8 mouse cellular contexts compared by ENCODE assay signal in the genomic region with DNA sequence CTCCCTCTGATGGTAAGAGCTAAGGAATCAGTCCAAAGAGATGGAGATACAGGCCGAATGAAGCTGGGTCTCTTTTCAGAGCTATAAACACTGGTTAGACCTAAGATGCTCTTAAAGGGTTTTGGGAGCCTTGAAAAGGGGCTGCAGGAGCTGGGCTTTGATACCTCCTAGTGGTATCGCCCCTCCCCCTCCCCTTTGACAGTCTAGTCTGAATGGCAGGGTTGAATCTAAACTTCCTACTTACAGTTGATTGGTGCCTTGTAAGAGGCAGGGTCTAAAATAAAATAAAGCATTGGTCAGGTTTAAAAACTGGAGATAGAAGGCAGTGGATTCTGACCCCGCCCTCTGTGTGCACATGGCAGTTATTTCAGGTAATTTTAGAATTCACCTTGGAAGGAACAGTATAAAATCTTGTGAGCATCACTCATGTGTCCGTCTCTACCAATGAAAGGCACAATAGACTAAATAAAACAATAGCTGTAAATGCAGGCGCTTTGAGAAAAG. TPM values are rescaled to one million over a fixed set of nuclear protein-coding genes. Genes with fewer than 3 reads are reported as not detected.
DNase-seq lines count a peak whose midpoint lies in the region; ATAC-seq and TF ChIP-seq lines count a peak whose summit lies in the region.

No protein-coding gene starts in this region.

- peak overlapping the region; percentile 94 for H3K4me2 ChIP-seq in lung, embryonic 14.5 days
- H3K4me2 ChIP-seq in embryonic facial prominence, embryonic 11.5 days (ENCODE audit: low read depth, low read length) = peak overlapping the region; percentile 86
- H3K4me2 ChIP-seq in liver, postnatal 0 days (ENCODE audit: low read depth, low read length) = peak overlapping the region; percentile 86

- peaks cover 5% of the 10 kb centered on the region for H3K4me1 ChIP-seq in lung, embryonic 14.5 days (ENCODE audit: insufficient read depth)
- H3K4me1 ChIP-seq in embryonic facial prominence, embryonic 11.5 days (ENCODE audit: control insufficient read depth, insufficient read depth, low read length) = no peaks in the 10 kb centered on the region; the same call in 1 of the 2 replicates
- peaks cover 59% of the 10 kb centered on the region for H3K4me1 ChIP-seq in liver, postnatal 0 days (ENCODE audit: insufficient read depth)

- ATAC-seq in lung, embryonic 14.5 days (ENCODE audit: insufficient read depth) = peak; percentile 73
- ATAC-seq in embryonic facial prominence, embryonic 11.5 days (replicated peaks; ENCODE audit: insufficient number of reproducible peaks, low FRiP score, low TSS enrichment, low read depth) = peak; percentile 32
- ATAC-seq in liver, postnatal 0 days = peak; percentile 9; the same call in 1 of the 2 replicates

- WGBS in lung, embryonic 14.5 days = 17% methylated on average over 5 of the region's 5 CpGs
- WGBS in embryonic facial prominence, embryonic 11.5 days = 7% methylated on average over 5 of the region's 5 CpGs
- 14% methylated on average over 5 of the region's 5 CpGs for WGBS in liver, postnatal 0 days (ENCODE audit: insufficient replicate concordance)

- TF ChIP-seq CTCF in lung, embryonic 14.5 days (IDR thresholded peaks at IDR 0.05; ENCODE audit: low read depth) = no peak
- TF ChIP-seq CTCF in liver, postnatal 0 days (IDR thresholded peaks at IDR 0.05; ENCODE audit: low read depth) = no peak

- H3K9ac ChIP-seq in lung, embryonic 14.5 days = peak overlapping the region; percentile 75
- peak overlapping the region; percentile 71 for H3K9ac ChIP-seq in embryonic facial prominence, embryonic 11.5 days (replicated peaks; ENCODE audit: low read length)
- peak overlapping the region; percentile 75 for H3K9ac ChIP-seq in liver, postnatal 0 days (replicated peaks)

- DNase-seq in lung, embryonic 14.5 days = peak; percentile 50
- no peak for DNase-seq in lung, postnatal 4 days
- peak; percentile 84 for DNase-seq in R1 (ENCODE audit: low read depth, low spot score)
- peak; percentile 78 for DNase-seq in embryonic facial prominence, embryonic 11.5 days (ENCODE audit: low spot score)
- peak; percentile 83 for DNase-seq in induced T-regulatory cell, adult 2 months (ENCODE audit: low read depth)
- DNase-seq in liver, postnatal 0 days = peak; percentile 57
- DNase-seq in splenic B cell, adult 2 months (ENCODE audit: low read depth, low spot score) = peak; percentile 52
- no peak for DNase-seq in yolk sac, embryonic 10.5 days (ENCODE audit: low spot score)

- H3K36me3 ChIP-seq in lung, embryonic 14.5 days (ENCODE audit: insufficient read depth) = no peaks in the 10 kb centered on the region
- no peaks in the 10 kb centered on the region for H3K36me3 ChIP-seq in embryonic facial prominence, embryonic 11.5 days (replicated peaks; ENCODE audit: control insufficient read depth, insufficient read depth, low read depth, low read length)
- H3K36me3 ChIP-seq in liver, postnatal 0 days (replicated peaks; ENCODE audit: insufficient read depth, low read length) = 0 out of 2 replicates have a peak, but pooled peaks cover 2% of the 10 kb centered on the region
- no peaks in the 10 kb centered on the region for H3K36me3 ChIP-seq in splenic B cell, adult 2 months (ENCODE audit: control insufficient read depth, insufficient read depth, low read length, poor library complexity, severe bottlenecking)

- H3K27ac ChIP-seq in lung, embryonic 14.5 days (ENCODE audit: low read depth) = peak overlapping the region; percentile 95
- H3K27ac ChIP-seq in embryonic facial prominence, embryonic 11.5 days (replicated peaks; ENCODE audit: low read depth, low read length) = no peak overlapping the region
- H3K27ac ChIP-seq in liver, postnatal 0 days (ENCODE audit: low read depth) = peak overlapping the region; percentile 92

- TF ChIP-seq EP300 in liver, postnatal 0 days (IDR thresholded peaks at IDR 0.05; ENCODE audit: low read depth) = no peak

- H3K4me3 ChIP-seq in lung, embryonic 14.5 days (ENCODE audit: low read depth, low read length) = peak overlapping the region; percentile 68
- peak overlapping the region; percentile 49 for H3K4me3 ChIP-seq in embryonic facial prominence, embryonic 11.5 days (ENCODE audit: low read depth, low read length)
- peak overlapping the region; percentile 67 for H3K4me3 ChIP-seq in liver, postnatal 0 days (ENCODE audit: low read depth, low read length)

- no peaks in the 10 kb centered on the region for H3K27me3 ChIP-seq in lung, embryonic 14.5 days (ENCODE audit: insufficient read depth, low read length)
- no peaks in the 10 kb centered on the region for H3K27me3 ChIP-seq in embryonic facial prominence, embryonic 11.5 days (ENCODE audit: control insufficient read depth, insufficient read depth, low read length)
- H3K27me3 ChIP-seq in liver, postnatal 0 days (ENCODE audit: insufficient read depth, low read length) = no peaks in the 10 kb centered on the region
- H3K27me3 ChIP-seq in splenic B cell, adult 2 months (ENCODE audit: control insufficient read depth, insufficient read depth, low read length, poor library complexity, severe bottlenecking) = no peaks in the 10 kb centered on the region

- H3K9me3 ChIP-seq in lung, embryonic 14.5 days (ENCODE audit: low read depth, low read length) = no peaks in the 10 kb centered on the region
- no peaks in the 10 kb centered on the region for H3K9me3 ChIP-seq in embryonic facial prominence, embryonic 11.5 days (replicated peaks; ENCODE audit: control insufficient read depth, low read length)
- no peaks in the 10 kb centered on the region for H3K9me3 ChIP-seq in liver, postnatal 0 days (ENCODE audit: low read length)

RNA-seq across cellular contexts. Expression of a gene that starts 2.8 kb away (rescaled TPM):
- 60.1 and 69.3 TPM in 2 replicates for polyA plus RNA-seq in lung, embryonic 14.5 days (2014; fragmentation: Nextera tagmentation; extraction: Ambion mirVana)
- polyA plus RNA-seq in embryonic facial prominence, embryonic 11.5 days (2014; fragmentation: Nextera tagmentation; extraction: Ambion mirVana) = 30.0 and 30.6 TPM in 2 replicates
- polyA plus RNA-seq in liver, postnatal 0 days (2015; fragmentation: Nextera tagmentation; extraction: Ambion mirVana) = 397 and 414 TPM in 2 replicates

RNA-seq across cellular contexts. Expression of a gene that starts 13.5 kb away (rescaled TPM):
- polyA plus RNA-seq in lung, embryonic 14.5 days (2014; fragmentation: Nextera tagmentation; extraction: Ambion mirVana) = not detected in 2 replicates
- not detected in 2 replicates for polyA plus RNA-seq in embryonic facial prominence, embryonic 11.5 days (2014; fragmentation: Nextera tagmentation; extraction: Ambion mirVana)
- 0.02 TPM in 1 of 2 replicates, not detected in the other for polyA plus RNA-seq in liver, postnatal 0 days (2015; fragmentation: Nextera tagmentation; extraction: Ambion mirVana)

Comparison
In these comparisons a context has a peak if more than half of its experiments do, and no peak if none do; other contexts are left out.
1. DNase-seq: peak in lung, embryonic 14.5 days (single experiment), R1 (single experiment), embryonic facial prominence, embryonic 11.5 days (single experiment), induced T-regulatory cell, adult 2 months (single experiment), liver, postnatal 0 days (single experiment) and splenic B cell, adult 2 months (single experiment); none in lung, postnatal 4 days (0 of 2) and yolk sac, embryonic 10.5 days (single experiment).
2. ATAC-seq: peak in every context shown above with its lines; median percentile 73 in lung, embryonic 14.5 days; 32 in embryonic facial prominence, embryonic 11.5 days; 9 in liver, postnatal 0 days.
3. Peak in every context shown above with its lines, with median percentiles within 50 percentile points of each other: H3K4me2 ChIP-seq, H3K4me3 ChIP-seq and H3K9ac ChIP-seq.